Mouse (Mus musculus): ENCODE measurements around the gene Jup. TPM values are rescaled to one million over a fixed set of nuclear protein-coding genes. Genes with fewer than 3 reads are reported as not detected.
A peak's percentile ranks its signal among the peaks of the same experiment; 100 is the strongest.
"Not testable (repeated sequence)": the region's sequence is repeated elsewhere in the genome, so short reads cannot be mapped to it uniquely, and the experiment has no call there.

Gene Jup
- polyA plus RNA-seq, 1 experiment from 2014 or later: 173 TPM

DNA sequence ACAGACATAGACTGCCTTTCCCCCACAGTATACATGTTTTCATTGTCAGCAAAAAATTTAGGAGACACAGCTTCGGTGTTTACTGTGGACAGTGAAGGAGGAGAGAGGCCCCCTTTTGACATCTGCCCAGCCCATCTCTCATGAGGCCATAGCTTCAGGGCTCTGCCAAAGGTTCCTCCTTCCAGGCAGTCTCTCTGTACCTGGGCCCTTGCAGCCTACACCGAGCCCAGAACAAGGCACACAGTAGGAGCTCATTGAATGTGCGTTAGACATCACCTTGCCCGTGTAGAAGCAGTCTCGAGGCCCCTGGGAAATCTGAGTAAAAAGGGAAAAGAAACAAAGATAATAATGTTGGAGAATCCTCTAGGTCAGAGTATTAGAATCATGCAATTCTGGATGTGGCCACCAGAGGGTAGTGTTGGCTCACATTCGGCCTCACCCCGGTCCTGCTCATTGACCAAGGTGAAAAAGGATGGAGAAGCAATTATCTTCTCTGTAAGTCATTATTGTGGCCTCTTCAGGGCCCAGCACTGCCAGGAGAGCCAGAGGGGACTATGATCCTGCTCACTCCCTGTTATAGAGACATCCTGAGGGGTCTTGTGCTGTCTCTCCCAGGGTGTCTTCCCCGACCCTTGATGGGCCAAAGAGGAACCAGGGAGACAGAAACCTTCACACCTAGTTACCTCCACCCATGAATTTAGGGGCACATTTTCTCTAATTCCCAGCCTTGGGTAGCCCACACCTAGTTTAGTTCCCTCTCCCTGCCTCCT, 35.2 kb downstream of the Jup start:
- no peaks in the 10 kb centered on the region for H3K9me3 ChIP-seq
- H3K9ac ChIP-seq: no peak overlapping the region
- H3K4me3 ChIP-seq (replicated peaks): no peak overlapping the region
- H3K27ac ChIP-seq: no peak overlapping the region
- H3K4me2 ChIP-seq: no peak overlapping the region
- ATAC-seq (ENCODE audit: insufficient read depth, low FRiP score, low read depth): peak; percentile 40; the same call in 1 of the 2 replicates
- 15% methylated on average over 8 of the region's 8 CpGs for WGBS
- H3K4me1 ChIP-seq: no peaks in the 10 kb centered on the region
- H3K36me3 ChIP-seq: no peaks in the 10 kb centered on the region
- H3K27me3 ChIP-seq (replicated peaks): peaks cover 2% of the 10 kb centered on the region; the same call in 1 of the 2 replicates

DNA sequence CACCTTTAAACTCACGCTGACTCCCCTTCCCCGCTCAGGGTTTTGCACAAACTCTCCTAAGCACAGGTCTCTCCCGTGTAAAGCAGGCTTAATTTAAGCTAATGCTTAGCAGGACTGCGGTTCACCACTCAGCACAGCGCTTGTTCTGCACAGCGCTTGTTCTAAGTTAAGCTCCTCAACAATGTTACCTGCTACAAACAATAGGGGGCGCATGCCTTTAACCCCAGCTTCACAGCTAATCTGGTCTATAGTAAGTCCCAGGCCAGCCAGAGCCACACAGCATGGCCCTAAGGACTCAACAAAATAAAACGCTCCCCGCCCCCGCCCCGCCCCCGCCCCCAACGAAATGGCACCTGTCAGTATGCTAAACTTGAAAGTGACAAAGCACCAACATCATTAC, 36.5 kb downstream of the Jup start:
- H3K4me2 ChIP-seq; H3K9me3 ChIP-seq; H3K27ac ChIP-seq; H3K9ac ChIP-seq; H3K27me3 ChIP-seq (replicated peaks); H3K4me3 ChIP-seq (replicated peaks); H3K36me3 ChIP-seq; ATAC-seq (ENCODE audit: insufficient read depth, low FRiP score, low read depth); H3K4me1 ChIP-seq: not testable (repeated sequence)
- no CpG with 5 or more reads among the region's 13 CpGs for WGBS

GRCm38 (mm10) chr11:100360175-100360574, 37.4 kb downstream of the Jup start:
- H3K27me3 ChIP-seq (replicated peaks): peaks cover 12% of the 10 kb centered on the region

DNA sequence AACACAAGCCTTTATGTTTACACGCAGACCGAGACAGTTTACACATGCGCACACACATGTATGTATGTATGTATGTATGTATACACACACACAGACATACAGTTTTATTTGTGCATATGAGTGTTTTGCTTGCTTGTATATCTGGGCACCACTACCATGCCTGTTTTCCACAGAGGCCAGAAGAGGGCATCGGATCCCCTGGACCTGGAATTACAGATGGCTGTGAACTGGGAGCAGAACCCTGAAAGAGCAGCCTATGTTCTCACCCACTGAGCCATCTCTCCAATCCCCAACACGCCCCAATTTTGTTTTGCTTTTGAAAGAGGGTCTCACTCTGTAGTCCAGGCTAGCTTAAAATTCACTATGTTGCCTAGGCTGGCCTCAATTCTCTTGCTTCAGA, 40.2 kb downstream of the Jup start:
- Histone ChIP-seq H3K27me3 (replicated peaks) (peaks cover 28% of the 10 kb centered on the region), H3K4me2 (no peak overlapping the region), H3K27ac (no peak overlapping the region), H3K9me3 (no peaks in the 10 kb centered on the region), H3K9ac (no peak overlapping the region), H3K4me1 (0 out of 2 replicates have a peak, but pooled peaks cover 5% of the 10 kb centered on the region), H3K36me3 (no peaks in the 10 kb centered on the region), H3K4me3 (replicated peaks) (no peak overlapping the region)
- ATAC-seq (ENCODE audit: insufficient read depth, low FRiP score, low read depth): no peak
- 54% methylated on average over 5 of the region's 5 CpGs for WGBS

More at GRCm38 (mm10) chr11:100360175-100360574, 37.4 kb downstream of the Jup start:
- Histone ChIP-seq H3K4me3 (replicated peaks) (no peak overlapping the region), H3K9ac (no peak overlapping the region), H3K27ac (no peak overlapping the region), H3K4me1 (0 out of 2 replicates have a peak, but pooled peaks cover 2% of the 10 kb centered on the region), H3K36me3 (no peaks in the 10 kb centered on the region), H3K4me2 (no peak overlapping the region), H3K9me3 (no peaks in the 10 kb centered on the region)
- WGBS: 70% methylated on average over 6 of the region's 6 CpGs
- no peak for ATAC-seq (ENCODE audit: insufficient read depth, low FRiP score, low read depth)

- H3K9ac ChIP-seq: no peak overlapping the region
- H3K9me3 ChIP-seq: no peaks in the 10 kb centered on the region
- 0 out of 2 replicates have a peak, but pooled peaks cover 9% of the 10 kb centered on the region for H3K4me1 ChIP-seq
- peak overlapping the region; percentile 60 for H3K4me3 ChIP-seq (replicated peaks)
- WGBS: 18% methylated on average over 9 of the region's 9 CpGs
- H3K4me2 ChIP-seq: peak overlapping the region; percentile 99
- H3K27me3 ChIP-seq (replicated peaks): peaks cover 28% of the 10 kb centered on the region
- H3K27ac ChIP-seq: no peak overlapping the region
- H3K36me3 ChIP-seq: no peaks in the 10 kb centered on the region
- no peak for ATAC-seq (ENCODE audit: insufficient read depth, low FRiP score, low read depth)
Measured at GRCm38 (mm10) chr11:100356819-100357211, 40.7 kb downstream of the Jup start.

- Histone ChIP-seq H3K27me3 (replicated peaks) (peaks cover 28% of the 10 kb centered on the region), H3K36me3 (no peaks in the 10 kb centered on the region), H3K4me2 (peak within 1 kb of the TSS; percentile 99), H3K4me3 (replicated peaks) (peak within 1 kb of the TSS; percentile 60), H3K4me1 (0 out of 2 replicates have a peak, but pooled peaks cover 10% of the 10 kb centered on the region), H3K9me3 (no peaks in the 10 kb centered on the region), H3K9ac (peak within 1 kb of the TSS; percentile 33; the same call in 1 of the 2 replicates), H3K27ac (no peak within 1 kb of the TSS)
- ATAC-seq (ENCODE audit: insufficient read depth, low FRiP score, low read depth): peak; percentile 65; the same call in 1 of the 2 replicates
- WGBS: 2% methylated on average over 49 of the region's 49 CpGs
Measured at GRCm38 (mm10) chr11:100355972-100356818, 41.4 kb downstream of the Jup start, which contains the start of gene Hap1. TSS of gene Hap1 (minus strand) at chr11:100356128.

DNA sequence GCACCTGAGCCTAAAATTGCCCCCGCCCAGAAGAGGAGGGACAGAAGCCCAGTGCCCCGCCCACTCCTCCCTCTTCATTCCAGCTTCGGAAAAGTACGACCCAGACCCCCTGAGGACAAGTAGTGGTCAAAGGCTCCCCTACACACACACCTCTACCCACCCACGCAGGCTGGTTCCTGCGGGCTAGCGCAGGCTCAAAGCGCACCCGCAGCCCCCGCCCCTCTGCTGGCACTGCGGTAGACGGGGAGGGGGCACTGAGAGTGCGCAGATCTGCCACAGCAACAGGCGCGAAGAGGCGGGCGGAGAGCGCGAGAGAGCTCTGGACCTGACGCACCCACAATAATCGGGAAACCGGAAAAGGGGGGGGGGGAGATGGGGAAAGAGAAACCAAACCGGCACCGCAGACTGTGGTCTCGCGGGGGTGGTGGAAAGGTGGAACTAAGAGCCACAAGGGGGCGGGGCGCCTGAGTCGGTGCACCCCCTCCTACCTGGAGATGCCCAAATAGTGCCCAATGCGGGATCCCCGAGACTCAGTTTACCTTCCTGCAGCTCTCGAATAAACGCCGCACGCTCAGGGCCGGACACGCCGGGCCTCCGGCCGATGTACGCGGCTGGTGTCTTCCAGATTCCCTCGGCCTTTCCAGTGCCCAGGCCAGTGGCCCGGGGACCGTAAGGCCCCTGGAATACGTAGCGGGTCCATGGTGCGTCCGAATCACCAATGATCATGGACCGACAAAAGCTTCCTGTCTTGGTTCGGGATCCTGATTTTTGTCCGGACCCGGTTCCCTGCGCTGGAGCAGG, 42.2 kb downstream of the Jup start:
- 1% methylated on average over 54 of the region's 54 CpGs for WGBS
- Histone ChIP-seq H3K4me3 (replicated peaks) (peak overlapping the region; percentile 60), H3K4me2 (peak overlapping the region; percentile 99), H3K27me3 (replicated peaks) (peaks cover 27% of the 10 kb centered on the region), H3K27ac (no peak overlapping the region), H3K36me3 (no peaks in the 10 kb centered on the region), H3K4me1 (0 out of 2 replicates have a peak, but pooled peaks cover 10% of the 10 kb centered on the region), H3K9ac (peak overlapping the region; percentile 33; the same call in 1 of the 2 replicates), H3K9me3 (no peaks in the 10 kb centered on the region)
- ATAC-seq (ENCODE audit: insufficient read depth, low FRiP score, low read depth): peak; percentile 55; the same call in 1 of the 2 replicates

GRCm38 (mm10) chr11:100352076-100352857, 45.3 kb downstream of the Jup start:
- ATAC-seq (ENCODE audit: insufficient read depth, low FRiP score, low read depth): no peak
- Histone ChIP-seq H3K4me3 (replicated peaks) (no peak overlapping the region), H3K4me2 (no peak overlapping the region), H3K36me3 (no peaks in the 10 kb centered on the region), H3K9ac (no peak overlapping the region), H3K27me3 (replicated peaks) (peaks cover 26% of the 10 kb centered on the region), H3K9me3 (no peaks in the 10 kb centered on the region), H3K4me1 (0 out of 2 replicates have a peak, but pooled peaks cover 10% of the 10 kb centered on the region), H3K27ac (no peak overlapping the region)
- 24% methylated on average over 10 of the region's 10 CpGs for WGBS

- no peaks in the 10 kb centered on the region for H3K9me3 ChIP-seq
- no peak for ATAC-seq (ENCODE audit: insufficient read depth, low FRiP score, low read depth)
- H3K4me1 ChIP-seq: no peaks in the 10 kb centered on the region
- WGBS: 85% methylated on average over 10 of the region's 10 CpGs
- no peak overlapping the region for H3K4me3 ChIP-seq (replicated peaks)
- no peaks in the 10 kb centered on the region for H3K36me3 ChIP-seq
- no peak overlapping the region for H3K9ac ChIP-seq
- H3K27ac ChIP-seq: no peak overlapping the region
- no peak overlapping the region for H3K4me2 ChIP-seq
- no peaks in the 10 kb centered on the region for H3K27me3 ChIP-seq (replicated peaks)
Measured at GRCm38 (mm10) chr11:100344269-100344668, 53.3 kb downstream of the Jup start.

GRCm38 (mm10) chr11:100335731-100336130, 61.8 kb downstream of the Jup start:
- no peak overlapping the region for H3K4me2 ChIP-seq
- 32% methylated on average over 3 of the region's 3 CpGs for WGBS
- H3K9me3 ChIP-seq: no peaks in the 10 kb centered on the region
- peaks cover 4% of the 10 kb centered on the region; the same call in 1 of the 2 replicates for H3K4me1 ChIP-seq
- no peaks in the 10 kb centered on the region for H3K36me3 ChIP-seq
- H3K9ac ChIP-seq: no peak overlapping the region
- 0 out of 2 replicates have a peak overlapping the region, but pooled peaks have one; percentile 35 for H3K27ac ChIP-seq
- H3K4me3 ChIP-seq (replicated peaks): no peak overlapping the region
- H3K27me3 ChIP-seq (replicated peaks): no peaks in the 10 kb centered on the region
- ATAC-seq (ENCODE audit: insufficient read depth, low FRiP score, low read depth): no peak
